Mouse (Mus musculus): Measurements from ENCODE around the gene Arfgef2.

Gene Arfgef2

DNA sequence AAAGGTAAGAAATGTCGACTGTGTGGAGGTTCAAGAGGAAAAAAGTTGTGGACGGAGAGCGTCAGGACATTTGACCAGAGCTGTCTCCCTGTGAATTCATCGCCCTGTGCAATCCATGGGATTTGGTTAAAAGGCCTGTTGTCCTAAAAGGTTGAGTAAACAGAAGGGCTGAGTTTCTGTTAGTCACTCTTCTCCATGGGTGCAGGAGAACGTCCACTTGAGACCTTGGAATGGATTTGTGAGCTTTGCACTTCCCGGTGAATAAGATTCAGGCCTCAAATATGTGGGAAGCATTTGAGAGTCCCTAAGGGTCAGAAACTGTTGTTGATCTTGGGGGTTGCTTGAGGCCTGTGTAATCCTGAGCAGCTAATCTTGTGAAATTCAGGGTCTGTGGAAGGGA, 1.4 kb downstream of the Arfgef2 start:
- no peak for DNase-seq (ENCODE audit: low spot score)

- no peak for DNase-seq (ENCODE audit: low spot score)
Measured at GRCm38 (mm10) chr2:166809499-166809898, 4.1 kb downstream of the Arfgef2 start.

GRCm38 (mm10) chr2:166810821-166811220, 5.4 kb downstream of the Arfgef2 start:
- DNase-seq (ENCODE audit: low spot score), result no peak

GRCm38 (mm10) chr2:166818463-166819143, 13.2 kb downstream of the Arfgef2 start:
- no peak for DNase-seq (ENCODE audit: low spot score)

GRCm38 (mm10) chr2:166819849-166820248, 14.5 kb downstream of the Arfgef2 start:
- DNase-seq (ENCODE audit: low spot score), result no peak

DNA sequence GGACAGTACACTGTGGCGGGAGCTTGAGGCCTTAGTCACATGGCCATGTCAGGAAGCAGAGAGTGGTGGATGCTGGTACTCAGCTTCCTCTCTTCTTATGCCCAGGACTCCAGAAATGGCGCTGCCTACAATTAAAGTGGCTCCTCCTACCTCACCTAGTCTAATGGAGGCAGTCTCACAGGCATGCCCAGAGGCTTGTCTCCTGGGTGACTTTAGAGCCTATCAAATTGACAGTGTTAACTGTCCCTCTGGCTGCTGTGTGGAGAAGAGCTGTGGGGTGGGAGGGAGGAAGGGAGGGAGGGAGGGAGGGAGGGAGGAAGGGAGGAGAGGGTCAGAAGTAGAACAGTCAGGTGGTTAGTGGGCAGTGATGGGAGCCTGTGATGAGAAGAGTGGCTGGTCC, 15.5 kb downstream of the Arfgef2 start:
- no peak for DNase-seq (ENCODE audit: low spot score)

DNA sequence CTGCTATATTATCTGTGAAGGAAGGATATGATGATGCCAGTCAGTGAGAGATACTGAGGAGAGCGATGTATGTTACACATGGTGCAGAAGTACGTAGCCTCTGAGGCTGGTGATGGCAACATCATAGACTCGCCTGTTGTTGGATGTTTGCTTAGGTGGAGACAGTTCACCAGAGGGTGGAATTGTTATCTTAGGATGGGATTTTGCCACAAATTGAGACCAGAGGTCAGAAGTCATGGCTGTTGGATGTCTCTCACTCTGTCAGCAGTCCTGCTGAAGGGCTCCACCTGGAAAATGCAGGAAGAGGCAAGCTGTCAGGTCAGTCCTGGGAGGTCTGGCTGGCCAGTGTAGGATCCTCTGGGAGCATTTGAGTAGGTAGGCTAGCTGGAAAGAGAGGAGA, 16.0 kb downstream of the Arfgef2 start:
- DNase-seq (ENCODE audit: low spot score), result no peak

GRCm38 (mm10) chr2:166822119-166822826, 16.9 kb downstream of the Arfgef2 start:
- DNase-seq (ENCODE audit: low spot score), result no peak

DNA sequence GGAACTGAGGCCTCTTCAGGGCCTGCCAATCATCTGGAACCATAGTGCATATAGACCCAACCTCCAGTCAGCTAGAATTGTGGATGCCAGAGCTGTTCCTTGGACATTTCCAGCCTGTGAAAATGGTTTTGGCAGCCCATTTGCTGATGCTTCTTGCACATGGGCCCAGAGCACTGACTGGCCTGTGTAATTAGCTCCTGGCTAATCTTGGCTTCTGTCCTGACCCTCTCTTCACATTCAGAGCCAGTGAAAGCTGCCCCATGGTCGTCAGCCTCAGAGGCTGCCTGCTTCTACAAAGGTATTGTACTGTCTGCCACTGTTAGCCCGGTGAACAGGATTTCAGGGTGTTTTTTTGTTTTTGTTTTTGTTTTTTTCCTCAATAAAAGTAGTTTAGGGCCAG, 17.5 kb downstream of the Arfgef2 start:
- no peak for DNase-seq (ENCODE audit: low spot score)

DNA sequence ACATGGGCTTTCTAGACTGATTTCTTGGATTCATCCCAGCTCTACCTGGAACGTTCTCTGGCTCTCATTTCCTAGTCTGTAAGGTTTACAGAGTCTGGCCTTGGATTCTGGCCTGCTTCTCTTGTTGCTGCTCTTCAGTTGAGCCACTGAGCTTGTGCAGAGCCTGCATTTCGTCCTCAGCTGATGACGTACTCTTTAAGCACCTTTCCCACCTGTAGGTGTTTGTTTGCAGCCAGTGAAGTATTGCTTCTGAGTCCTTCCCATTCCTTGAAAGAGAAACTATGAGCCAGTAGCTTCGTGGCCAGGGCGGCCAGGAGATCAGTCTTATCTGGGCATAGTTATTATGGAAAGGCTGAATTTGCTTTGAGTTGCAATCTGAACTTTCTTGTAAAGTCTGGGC, 19.0 kb downstream of the Arfgef2 start:
- no peak for DNase-seq (ENCODE audit: low spot score)

- no peak for DNase-seq (ENCODE audit: low spot score)
Measured at GRCm38 (mm10) chr2:166824998-166825397, 19.6 kb downstream of the Arfgef2 start.

GRCm38 (mm10) chr2:166826491-166827224, 21.3 kb downstream of the Arfgef2 start:
- DNase-seq (ENCODE audit: low spot score), result no peak

DNA sequence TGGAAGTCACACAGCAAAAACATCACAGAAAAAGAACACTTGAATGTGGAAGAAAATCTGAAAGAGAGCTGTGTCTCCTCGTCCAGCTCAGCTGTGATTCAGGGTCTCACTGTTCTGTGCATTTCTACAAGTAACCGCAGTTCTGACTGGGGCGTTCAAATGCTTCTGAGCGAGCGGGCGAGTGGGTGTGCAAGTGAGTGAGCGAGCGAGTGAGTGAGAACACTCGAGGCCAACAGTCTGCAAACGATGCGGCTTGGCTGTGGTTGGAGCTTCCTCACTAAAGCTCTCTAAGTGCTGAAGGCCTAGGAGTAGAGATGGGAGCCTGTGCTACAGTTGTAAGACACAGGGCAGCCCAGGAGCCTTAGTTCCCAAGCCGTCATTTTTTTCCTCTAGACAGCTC, 22.9 kb downstream of the Arfgef2 start:
- no peak for DNase-seq (ENCODE audit: low spot score)

DNA sequence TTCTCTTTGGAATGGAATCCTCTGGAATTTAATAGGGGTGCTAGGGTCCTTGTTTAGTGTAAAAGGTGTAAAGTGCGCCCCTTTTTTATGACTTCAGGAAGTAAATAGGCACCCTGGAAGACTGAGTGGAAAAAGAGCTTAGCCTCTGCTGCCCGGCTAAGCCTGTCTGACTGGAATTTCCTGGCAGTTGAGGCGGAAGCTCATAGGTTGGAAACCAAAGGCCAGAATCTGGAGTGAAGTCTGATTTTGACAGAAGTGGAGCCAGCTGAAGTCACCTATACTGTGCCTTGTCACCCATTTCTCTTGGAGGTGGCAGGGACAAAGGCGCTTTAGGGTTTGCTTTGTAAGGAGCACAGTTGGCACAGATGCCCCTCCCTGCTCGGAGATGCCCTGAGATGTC, 25.0 kb downstream of the Arfgef2 start:
- DNase-seq (ENCODE audit: low spot score), result no peak

DNA sequence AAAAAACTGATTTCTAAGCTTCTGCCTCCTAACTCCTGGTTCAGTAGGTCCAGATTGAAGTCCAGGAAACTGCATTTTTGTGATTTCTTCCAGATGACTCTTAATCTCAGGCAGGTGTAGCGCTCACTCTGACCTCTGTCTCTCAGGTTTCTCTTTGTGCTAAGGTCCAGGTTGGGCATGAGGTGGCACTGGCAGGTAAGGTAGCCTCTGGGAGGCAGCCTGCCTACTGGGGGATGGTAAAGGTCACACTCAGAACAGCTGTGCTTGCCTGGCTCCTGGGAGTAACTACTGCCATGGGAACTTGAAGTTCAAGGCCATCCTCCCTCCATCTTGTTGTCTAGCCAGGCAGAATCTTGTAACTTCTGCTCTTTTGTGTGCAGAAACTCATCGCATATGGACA, 28.7 kb downstream of the Arfgef2 start:
- DNase-seq (ENCODE audit: low spot score), result no peak

- DNase-seq (ENCODE audit: low spot score), result no peak
Measured at GRCm38 (mm10) chr2:166834796-166835195, 29.4 kb downstream of the Arfgef2 start.

DNA sequence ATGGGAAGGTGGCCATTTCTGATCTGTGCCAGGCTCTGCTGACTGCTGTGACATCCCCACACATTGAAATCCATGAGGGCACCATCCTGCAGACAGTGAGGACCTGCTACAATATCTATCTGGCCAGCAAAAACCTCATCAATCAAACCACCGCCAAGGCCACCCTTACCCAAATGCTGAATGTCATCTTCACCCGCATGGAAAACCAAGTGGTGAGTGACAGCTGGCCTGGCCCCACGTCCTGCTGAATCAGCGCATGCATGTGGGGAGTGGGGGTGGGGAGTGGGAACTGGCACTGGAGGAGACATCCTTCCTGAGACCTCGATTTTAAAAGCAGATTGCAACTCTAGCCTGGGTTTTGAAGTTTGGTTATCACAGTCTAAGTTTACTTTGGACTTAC, 30.2 kb downstream of the Arfgef2 start:
- no peak for DNase-seq (ENCODE audit: low spot score)

DNA sequence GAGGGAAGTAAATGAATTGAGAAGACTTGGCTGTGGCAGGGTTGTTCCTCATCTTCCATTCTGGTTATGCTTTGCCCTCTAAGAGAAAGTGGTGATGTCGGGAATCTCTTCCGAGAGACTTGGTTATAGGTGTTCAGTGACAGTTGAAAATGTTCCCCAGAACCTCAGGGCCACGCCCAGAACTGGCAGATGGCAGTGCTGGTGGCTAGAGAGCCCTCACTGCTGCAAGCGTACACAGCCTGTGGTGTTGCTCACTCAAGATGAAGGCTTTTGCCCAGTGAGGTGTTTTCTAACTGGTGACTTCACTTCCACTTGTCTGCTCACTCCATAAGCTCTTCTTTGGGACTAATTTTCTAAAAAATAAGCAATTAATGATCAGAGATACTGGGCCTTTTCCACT, 36.4 kb downstream of the Arfgef2 start:
- DNase-seq (ENCODE audit: low spot score), result no peak

DNA sequence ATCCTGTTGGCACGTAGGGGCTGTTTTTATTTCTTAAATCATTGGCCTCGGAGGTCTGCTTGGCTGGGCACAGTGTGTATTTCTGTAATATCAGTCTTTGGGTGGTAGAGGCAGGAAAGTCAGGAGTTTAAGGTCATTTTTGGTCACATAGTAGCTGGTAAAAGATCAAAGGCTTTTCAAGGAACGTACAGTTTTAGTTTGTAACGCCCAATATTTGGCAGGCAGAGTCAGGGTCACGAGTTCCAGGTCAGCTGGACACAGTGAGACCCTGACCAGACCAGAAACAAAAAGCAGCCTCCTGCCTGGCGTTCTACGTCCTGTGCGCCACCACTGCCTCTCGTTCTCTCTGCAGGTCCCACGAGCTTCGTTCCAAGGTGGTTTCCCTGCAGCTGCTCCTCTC, 45.3 kb downstream of the Arfgef2 start:
- no peak for DNase-seq (ENCODE audit: low spot score)

DNA sequence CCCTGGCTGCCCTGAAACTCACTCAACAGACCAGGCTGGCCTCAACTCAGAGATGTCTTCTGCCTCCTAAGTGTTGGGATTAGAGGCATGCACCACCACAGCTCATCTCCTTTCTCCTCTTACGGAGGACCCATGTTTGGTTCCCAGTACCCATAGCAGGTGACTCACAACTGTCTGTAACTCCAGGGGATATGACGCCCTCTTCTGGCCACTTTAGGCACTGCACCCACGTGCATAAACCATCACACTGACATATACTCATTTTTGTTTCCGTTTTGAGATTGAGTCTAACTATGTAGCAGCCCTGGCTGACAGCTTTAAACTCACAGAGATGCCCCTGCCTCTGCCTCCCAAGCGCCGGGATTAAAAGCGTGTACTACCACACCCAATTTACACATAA, 46.9 kb downstream of the Arfgef2 start:
- DNase-seq (ENCODE audit: low spot score), result no peak

DNA sequence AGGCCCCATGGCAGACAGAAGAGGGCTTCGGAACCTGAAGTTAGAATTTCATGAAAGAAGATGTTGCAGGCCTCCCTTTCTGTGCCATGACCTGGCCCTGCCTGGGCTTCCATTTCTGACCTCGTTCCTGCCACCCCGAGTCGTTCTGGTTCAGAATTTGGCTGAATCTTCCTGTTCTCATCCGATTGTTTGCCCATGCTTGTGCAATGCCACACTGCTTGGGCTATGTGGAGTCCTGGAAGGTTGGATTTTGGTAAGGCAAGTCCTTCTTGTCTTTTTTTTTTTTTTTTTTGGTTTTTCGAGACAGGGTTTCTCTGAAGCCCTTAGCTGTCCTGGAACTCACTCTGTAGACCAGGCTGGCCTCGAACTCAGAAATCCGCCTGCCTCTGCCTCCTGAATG, 50.4 kb downstream of the Arfgef2 start:
- DNase-seq (ENCODE audit: low spot score), result no peak

DNA sequence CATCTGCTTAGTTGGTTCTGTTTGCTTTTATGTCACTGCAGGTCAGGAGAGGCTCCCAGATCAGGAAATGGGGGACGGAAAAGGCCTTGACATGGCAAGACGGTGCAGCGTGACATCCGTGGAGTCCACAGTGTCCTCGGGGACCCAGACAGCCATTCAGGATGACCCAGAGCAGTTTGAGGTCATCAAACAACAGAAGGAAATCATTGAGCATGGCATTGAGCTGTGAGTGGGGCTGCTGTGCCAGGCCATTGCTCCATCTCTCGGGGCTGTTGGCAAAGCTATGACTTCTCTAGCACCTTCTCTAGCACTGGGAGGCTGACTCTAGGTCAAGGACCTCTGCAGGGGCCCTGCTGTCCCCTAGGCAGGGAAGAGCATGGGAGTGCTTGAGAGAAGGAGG, 51.0 kb downstream of the Arfgef2 start:
- DNase-seq (ENCODE audit: low spot score), result no peak

DNA sequence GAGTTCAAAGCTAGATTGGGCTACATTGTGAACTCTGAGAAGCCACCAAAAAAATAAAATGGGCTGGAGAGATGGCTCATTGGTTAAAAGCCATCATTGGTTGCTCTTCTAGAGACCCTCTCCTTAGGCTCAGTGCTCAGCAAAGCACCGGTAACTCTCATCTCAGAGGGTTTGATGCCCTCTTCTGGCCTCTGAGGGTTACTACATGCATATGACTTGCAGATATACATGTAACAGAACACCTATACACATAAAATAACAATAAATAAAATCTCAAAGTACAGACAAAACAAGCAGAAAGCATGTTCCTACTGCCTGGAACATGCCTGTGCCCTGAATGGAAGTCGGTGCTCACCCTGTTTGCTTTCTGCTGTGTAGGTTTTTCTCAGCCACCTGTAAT, 51.7 kb downstream of the Arfgef2 start:
- no peak for DNase-seq (ENCODE audit: low spot score)

Measured in urinary bladder, postnatal 10 days (tissue).